In genomic region chr2:173272354-173272900, GRCm38 (mm10) we compare ENCODE assay signal across 13 mouse cellular contexts. TPM values are rescaled to one million over a fixed set of nuclear protein-coding genes. Genes with fewer than 3 reads are reported as not detected.
DNase-seq lines count a peak whose midpoint lies in the region; ATAC-seq and TF ChIP-seq lines count a peak whose summit lies in the region.
"Had no signal": no experiment of that assay in that cellular context is flagged by ENCODE, and none has a peak within 500 bp of the region (broad histone marks: within the 10 kb centered on the region; RNA-seq: fewer than 3 reads in every experiment).

No protein-coding gene starts in this region.

- no peak overlapping the region for H3K4me3 ChIP-seq in heart, embryonic 12.5 days
- H3K4me3 ChIP-seq in intestine, postnatal 0 days (ENCODE audit: low read depth, low read length) = no peak overlapping the region
- H3K4me3 ChIP-seq in midbrain, embryonic 15.5 days = no peak overlapping the region
- H3K4me3 ChIP-seq: midbrain, embryonic 13.5 days had no signal

- H3K27me3 ChIP-seq in heart, embryonic 12.5 days (replicated peaks) = no peaks in the 10 kb centered on the region
- H3K27me3 ChIP-seq in intestine, postnatal 0 days (replicated peaks; ENCODE audit: control insufficient read depth, insufficient read depth, low read length) = 0 out of 2 replicates have a peak, but pooled peaks cover 3% of the 10 kb centered on the region
- no peaks in the 10 kb centered on the region for H3K27me3 ChIP-seq in midbrain, embryonic 15.5 days (replicated peaks)
- H3K27me3 ChIP-seq: midbrain, embryonic 13.5 days had no signal

- no peak for DNase-seq in heart, postnatal 10 days
- DNase-seq in ovary, postnatal 36 days (ENCODE audit: low spot score) = peak; percentile 26
- no peak for DNase-seq in ovary, adult 18-20 months (ENCODE audit: low spot score)
- no peak for DNase-seq in liver
- no peak for DNase-seq in thymus, postnatal 4 days
- DNase-seq: cerebellum, adult 8-10 months; right cerebral cortex, adult 18-20 months had no signal

- no peaks in the 10 kb centered on the region for H3K9me3 ChIP-seq in heart, embryonic 12.5 days (replicated peaks)
- H3K9me3 ChIP-seq in intestine, postnatal 0 days (ENCODE audit: control insufficient read depth) = no peaks in the 10 kb centered on the region
- H3K9me3 ChIP-seq in midbrain, embryonic 15.5 days = no peaks in the 10 kb centered on the region
- H3K9me3 ChIP-seq: midbrain, embryonic 13.5 days had no signal

- peak overlapping the region; percentile 3; the same call in 1 of the 2 replicates for H3K4me2 ChIP-seq in heart, embryonic 12.5 days
- H3K4me2 ChIP-seq in intestine, postnatal 0 days (replicated peaks; ENCODE audit: low read depth) = peak overlapping the region; percentile 3; the same call in 1 of the 2 replicates
- H3K4me2 ChIP-seq in midbrain, embryonic 15.5 days = no peak overlapping the region

- 66% methylated on average over 11 of the region's 11 CpGs for WGBS in heart, embryonic 12.5 days
- WGBS in intestine, postnatal 0 days = 84% methylated on average over 11 of the region's 11 CpGs
- 79% methylated on average over 11 of the region's 11 CpGs for WGBS in midbrain, embryonic 15.5 days

- no peak for TF ChIP-seq CTCF in intestine, postnatal 0 days (IDR thresholded peaks at IDR 0.05; ENCODE audit: low read depth)

- H3K9ac ChIP-seq in heart, embryonic 12.5 days = no peak overlapping the region
- no peak overlapping the region for H3K9ac ChIP-seq in intestine, postnatal 0 days (ENCODE audit: low read depth, low read length)
- H3K9ac ChIP-seq in midbrain, embryonic 15.5 days = no peak overlapping the region
- H3K9ac ChIP-seq: midbrain, embryonic 13.5 days had no signal

- H3K36me3 ChIP-seq in heart, embryonic 12.5 days = no peaks in the 10 kb centered on the region
- H3K36me3 ChIP-seq in intestine, postnatal 0 days (ENCODE audit: control insufficient read depth, insufficient read depth) = peaks cover 7% of the 10 kb centered on the region; the same call in 1 of the 2 replicates
- no peaks in the 10 kb centered on the region for H3K36me3 ChIP-seq in midbrain, embryonic 15.5 days (replicated peaks)
- H3K36me3 ChIP-seq: midbrain, embryonic 13.5 days had no signal

- H3K27ac ChIP-seq in heart, embryonic 12.5 days (ENCODE audit: poor library complexity, severe bottlenecking) = no peak overlapping the region
- no peak overlapping the region for H3K27ac ChIP-seq in intestine, postnatal 0 days (ENCODE audit: low read depth, low read length)
- no peak overlapping the region for H3K27ac ChIP-seq in midbrain, embryonic 15.5 days
- H3K27ac ChIP-seq: midbrain, embryonic 13.5 days had no signal

- no peak for ATAC-seq in heart, embryonic 12.5 days (ENCODE audit: insufficient number of reproducible peaks, low FRiP score)
- ATAC-seq in intestine, postnatal 0 days = no peak
- no peak for ATAC-seq in midbrain, embryonic 15.5 days (replicated peaks)
- ATAC-seq: activated CD4-positive, CD25-positive, alpha-beta regulatory T cell, adult 4 months; midbrain, embryonic 13.5 days had no signal

- peaks cover 70% of the 10 kb centered on the region for H3K4me1 ChIP-seq in heart, embryonic 12.5 days (replicated peaks)
- no peaks in the 10 kb centered on the region for H3K4me1 ChIP-seq in intestine, postnatal 0 days (replicated peaks; ENCODE audit: control insufficient read depth, insufficient read depth, low read length)
- peaks cover 57% of the 10 kb centered on the region for H3K4me1 ChIP-seq in midbrain, embryonic 15.5 days

- intact Hi-C loops in heart, postnatal 10 days (cut with DNase I) = no loop called here

RNA-seq across cellular contexts. Expression of gene Pmepa1, which starts 3.9 kb away (rescaled TPM):
- polyA plus RNA-seq in heart, embryonic 12.5 days (2016; fragmentation: Nextera tagmentation; extraction: Ambion mirVana) = 4.0 and 4.5 TPM in 2 replicates
- total RNA-seq in heart, postnatal 10 days (2021) = 10 to 100 TPM; 55.1 to 57.2 TPM
- polyA plus RNA-seq in intestine, postnatal 0 days (2015; fragmentation: Nextera tagmentation; extraction: Ambion mirVana) = 5.9 and 6.4 TPM in 2 replicates
- polyA plus RNA-seq in midbrain, embryonic 15.5 days (2015; fragmentation: Nextera tagmentation; extraction: Ambion mirVana) = 4.1 and 4.6 TPM in 2 replicates

RNA-seq across cellular contexts. Expression of gene Zbp1, which starts 53.7 kb away (rescaled TPM):
- polyA plus RNA-seq in heart, embryonic 12.5 days (2016; fragmentation: Nextera tagmentation; extraction: Ambion mirVana) = not detected in 2 replicates
- under 1 TPM; 0.25 to 0.41 TPM for total RNA-seq in heart, postnatal 10 days (2021)
- polyA plus RNA-seq in intestine, postnatal 0 days (2015; fragmentation: Nextera tagmentation; extraction: Ambion mirVana) = 13.9 and 14.0 TPM in 2 replicates
- polyA plus RNA-seq in midbrain, embryonic 15.5 days (2015; fragmentation: Nextera tagmentation; extraction: Ambion mirVana) = 0.22 and 1.1 TPM in 2 replicates
- polyA plus RNA-seq: limb, embryonic 11.5 days had no signal
